Mouse (Mus musculus): ENCODE data around the gene Eef2k. TPM values are rescaled to one million over a fixed set of nuclear protein-coding genes. Genes with fewer than 3 reads are reported as not detected.
"Not testable (repeated sequence)": the region's sequence is repeated elsewhere in the genome, so short reads cannot be mapped to it uniquely, and the experiment has no call there.

Gene Eef2k
- polyA plus RNA-seq, 1 experiment from 2014 or later: 48.5 TPM

- H3K27ac ChIP-seq (ENCODE audit: low read length): no peak overlapping the region
- ATAC-seq (ENCODE audit: low read depth): no peak
- no peaks in the 10 kb centered on the region for H3K27me3 ChIP-seq (ENCODE audit: control insufficient read depth, insufficient read depth, low read depth, low read length)
- 78% methylated on average over 4 of the region's 4 CpGs for WGBS
- no peaks in the 10 kb centered on the region for H3K9me3 ChIP-seq (ENCODE audit: control insufficient read depth, low read length)
- H3K4me3 ChIP-seq (ENCODE audit: low read length): no peak overlapping the region
- no peak overlapping the region for H3K9ac ChIP-seq (ENCODE audit: low read length)
- H3K4me2 ChIP-seq (ENCODE audit: low read depth, low read length): no peak overlapping the region
- H3K36me3 ChIP-seq (ENCODE audit: control insufficient read depth, insufficient read depth, low read length): peaks cover 34% of the 10 kb centered on the region
- H3K4me1 ChIP-seq (replicated peaks; ENCODE audit: control insufficient read depth, insufficient read depth, low read length): no peaks in the 10 kb centered on the region
Measured at GRCm38 (mm10) chr7:120883523-120884290, 41.1 kb downstream of the Eef2k start.

GRCm38 (mm10) chr7:120884746-120885145 lies 42.1 kb downstream of the Eef2k start:
- no peaks in the 10 kb centered on the region for H3K9me3 ChIP-seq (ENCODE audit: control insufficient read depth, low read length)
- no peaks in the 10 kb centered on the region for H3K27me3 ChIP-seq (ENCODE audit: control insufficient read depth, insufficient read depth, low read depth, low read length)
- H3K4me2 ChIP-seq (ENCODE audit: low read depth, low read length): no peak overlapping the region
- no peak for ATAC-seq (ENCODE audit: low read depth)
- no peak overlapping the region for H3K27ac ChIP-seq (ENCODE audit: low read length)
- H3K9ac ChIP-seq (ENCODE audit: low read length): no peak overlapping the region
- no peaks in the 10 kb centered on the region for H3K4me1 ChIP-seq (replicated peaks; ENCODE audit: control insufficient read depth, insufficient read depth, low read length)
- H3K36me3 ChIP-seq (ENCODE audit: control insufficient read depth, insufficient read depth, low read length): peaks cover 37% of the 10 kb centered on the region
- WGBS: 96% methylated on average over 4 of the region's 4 CpGs
- no peak overlapping the region for H3K4me3 ChIP-seq (ENCODE audit: low read length)

GRCm38 (mm10) chr7:120893123-120893522 lies 50.5 kb downstream of the Eef2k start:
- peaks cover 32% of the 10 kb centered on the region for H3K36me3 ChIP-seq (ENCODE audit: control insufficient read depth, insufficient read depth, low read length)
- 76% methylated on average over 5 of the region's 5 CpGs for WGBS
- no peaks in the 10 kb centered on the region for H3K9me3 ChIP-seq (ENCODE audit: control insufficient read depth, low read length)
- no peak overlapping the region for H3K27ac ChIP-seq (ENCODE audit: low read length)
- H3K4me1 ChIP-seq (replicated peaks; ENCODE audit: control insufficient read depth, insufficient read depth, low read length): no peaks in the 10 kb centered on the region
- H3K4me2 ChIP-seq (ENCODE audit: low read depth, low read length): no peak overlapping the region
- H3K4me3 ChIP-seq (ENCODE audit: low read length): no peak overlapping the region
- no peak for ATAC-seq (ENCODE audit: low read depth)
- no peak overlapping the region for H3K9ac ChIP-seq (ENCODE audit: low read length)
- H3K27me3 ChIP-seq (ENCODE audit: control insufficient read depth, insufficient read depth, low read depth, low read length): no peaks in the 10 kb centered on the region

- Histone ChIP-seq H3K4me3 (ENCODE audit: low read length) (no peak overlapping the region), H3K27me3 (ENCODE audit: control insufficient read depth, insufficient read depth, low read depth, low read length) (no peaks in the 10 kb centered on the region), H3K4me2 (ENCODE audit: low read depth, low read length) (no peak overlapping the region), H3K9me3 (ENCODE audit: control insufficient read depth, low read length) (no peaks in the 10 kb centered on the region), H3K4me1 (replicated peaks; ENCODE audit: control insufficient read depth, insufficient read depth, low read length) (no peaks in the 10 kb centered on the region), H3K27ac (ENCODE audit: low read length) (no peak overlapping the region), H3K9ac (ENCODE audit: low read length) (no peak overlapping the region), H3K36me3 (ENCODE audit: control insufficient read depth, insufficient read depth, low read length) (peaks cover 18% of the 10 kb centered on the region)
- ATAC-seq (ENCODE audit: low read depth): no peak
- 83% methylated on average over 7 of the region's 7 CpGs for WGBS
Measured at GRCm38 (mm10) chr7:120897054-120897453, 54.4 kb downstream of the Eef2k start.

- peaks cover 13% of the 10 kb centered on the region for H3K36me3 ChIP-seq (ENCODE audit: control insufficient read depth, insufficient read depth, low read length)
- whole genome bisulfite sequencing: 71% methylated on average over 9 of the region's 9 CpGs
- peak; percentile 20; the same call in 1 of the 2 replicates for ATAC-seq (ENCODE audit: low read depth)
- H3K4me1 ChIP-seq (replicated peaks; ENCODE audit: control insufficient read depth, insufficient read depth, low read length): no peaks in the 10 kb centered on the region
- no peak overlapping the region for H3K4me2 ChIP-seq (ENCODE audit: low read depth, low read length)
- no peak overlapping the region for H3K9ac ChIP-seq (ENCODE audit: low read length)
- H3K27me3 ChIP-seq (ENCODE audit: control insufficient read depth, insufficient read depth, low read depth, low read length): no peaks in the 10 kb centered on the region
- H3K27ac ChIP-seq (ENCODE audit: low read length): no peak overlapping the region
- H3K4me3 ChIP-seq (ENCODE audit: low read length): no peak overlapping the region
- H3K9me3 ChIP-seq (ENCODE audit: control insufficient read depth, low read length): no peaks in the 10 kb centered on the region
Measured at GRCm38 (mm10) chr7:120897711-120898335, 55.2 kb downstream of the Eef2k start.

- Histone ChIP-seq H3K4me2 (ENCODE audit: low read depth, low read length) (no peak overlapping the region), H3K4me3 (ENCODE audit: low read length) (no peak overlapping the region), H3K27me3 (ENCODE audit: control insufficient read depth, insufficient read depth, low read depth, low read length) (no peaks in the 10 kb centered on the region), H3K4me1 (replicated peaks; ENCODE audit: control insufficient read depth, insufficient read depth, low read length) (no peaks in the 10 kb centered on the region), H3K27ac (ENCODE audit: low read length) (no peak overlapping the region), H3K9me3 (ENCODE audit: control insufficient read depth, low read length) (no peaks in the 10 kb centered on the region), H3K9ac (ENCODE audit: low read length) (no peak overlapping the region), H3K36me3 (ENCODE audit: control insufficient read depth, insufficient read depth, low read length) (peaks cover 4% of the 10 kb centered on the region)
- 73% methylated on average over 4 of the region's 4 CpGs for WGBS
- ATAC-seq (ENCODE audit: low read depth): no peak
Measured at GRCm38 (mm10) chr7:120900191-120900590, 57.6 kb downstream of the Eef2k start.

- ATAC-seq (ENCODE audit: low read depth): no peak
- no peak overlapping the region for H3K27ac ChIP-seq (ENCODE audit: low read length)
- WGBS: 50% methylated on average over 8 of the region's 8 CpGs
- no peaks in the 10 kb centered on the region for H3K9me3 ChIP-seq (ENCODE audit: control insufficient read depth, low read length)
- no peak overlapping the region for H3K4me2 ChIP-seq (ENCODE audit: low read depth, low read length)
- H3K4me1 ChIP-seq (replicated peaks; ENCODE audit: control insufficient read depth, insufficient read depth, low read length): no peaks in the 10 kb centered on the region
- no peaks in the 10 kb centered on the region for H3K27me3 ChIP-seq (ENCODE audit: control insufficient read depth, insufficient read depth, low read depth, low read length)
- H3K36me3 ChIP-seq (ENCODE audit: control insufficient read depth, insufficient read depth, low read length): peaks cover 2% of the 10 kb centered on the region; the same call in 1 of the 2 replicates
- no peak overlapping the region for H3K4me3 ChIP-seq (ENCODE audit: low read length)
- no peak overlapping the region for H3K9ac ChIP-seq (ENCODE audit: low read length)
Measured at GRCm38 (mm10) chr7:120901701-120902100, 59.1 kb downstream of the Eef2k start.

- H3K27me3 ChIP-seq (ENCODE audit: control insufficient read depth, insufficient read depth, low read depth, low read length): no peaks in the 10 kb centered on the region
- H3K27ac ChIP-seq (ENCODE audit: low read length): no peak overlapping the region
- H3K9ac ChIP-seq (ENCODE audit: low read length): no peak overlapping the region
- H3K4me2 ChIP-seq (ENCODE audit: low read depth, low read length): no peak overlapping the region
- H3K36me3 ChIP-seq (ENCODE audit: control insufficient read depth, insufficient read depth, low read length): no peaks in the 10 kb centered on the region; the same call in 1 of the 2 replicates
- no peak for ATAC-seq (ENCODE audit: low read depth)
- no peaks in the 10 kb centered on the region for H3K4me1 ChIP-seq (replicated peaks; ENCODE audit: control insufficient read depth, insufficient read depth, low read length)
- no peak overlapping the region for H3K4me3 ChIP-seq (ENCODE audit: low read length)
- WGBS: 52% methylated on average over 3 of the region's 3 CpGs
- H3K9me3 ChIP-seq (ENCODE audit: control insufficient read depth, low read length): no peaks in the 10 kb centered on the region
Measured at GRCm38 (mm10) chr7:120902931-120903330, 60.3 kb downstream of the Eef2k start.

GRCm38 (mm10) chr7:120910172-120910571 lies 67.5 kb downstream of the Eef2k start:
- H3K27ac ChIP-seq (ENCODE audit: low read length); H3K27me3 ChIP-seq (ENCODE audit: control insufficient read depth, insufficient read depth, low read depth, low read length); H3K4me3 ChIP-seq (ENCODE audit: low read length); ATAC-seq (ENCODE audit: low read depth); H3K4me1 ChIP-seq (replicated peaks; ENCODE audit: control insufficient read depth, insufficient read depth, low read length); H3K4me2 ChIP-seq (ENCODE audit: low read depth, low read length); H3K9ac ChIP-seq (ENCODE audit: low read length); H3K9me3 ChIP-seq (ENCODE audit: control insufficient read depth, low read length); H3K36me3 ChIP-seq (ENCODE audit: control insufficient read depth, insufficient read depth, low read length): not testable (repeated sequence)
- WGBS: 67% methylated on average over 3 of the region's 3 CpGs
